Mouse (Mus musculus) left cerebral cortex, adult 18-20 months (tissue): ENCODE measurements around the gene Snai3. TPM values are rescaled to one million over a fixed set of nuclear protein-coding genes. Genes with fewer than 3 reads are reported as not detected.

Experiments
- DNase-seq, 2 experiments: peaks; one replicate each; pipeline ENCODE4 v3.0.0; 2021 to 2022; ENCODE audit warnings: low spot score in 2 of 2, mixed read lengths in 1 of 2
- long read RNA-seq, 2 experiments: library from polyadenylated mRNA; stranded (forward); transcript quantifications; one replicate each; pipeline ENCODE4 v2.0.0; 2021
- total RNA-seq, 2 experiments: library from RNA; stranded (reverse); gene quantifications; 2 replicates each; pipeline ENCODE4 v1.2.3; 2021

The Snai3 gene
- under 1 TPM; 0.51 to 0.61 TPM for total RNA-seq
- long read RNA-seq, experiment 1, partial matches to known transcripts: 0 of 2 reads
- long read RNA-seq, experiment 1, other reads (novel, unspliced or antisense): 1 of 2 reads
- long read RNA-seq, experiment 2, partial matches to known transcripts: 0 of 1 reads
- long read RNA-seq, experiment 2, other reads (novel, unspliced or antisense): 1 of 1 reads

- peak in 1 of 2 experiments; percentile 44 for DNase-seq
These were observed at the start of gene Snai3 for GRCm38 (mm10) chr8:122460524-122461472. Snai3 (minus strand) TSS chr8:122460733.

DNA sequence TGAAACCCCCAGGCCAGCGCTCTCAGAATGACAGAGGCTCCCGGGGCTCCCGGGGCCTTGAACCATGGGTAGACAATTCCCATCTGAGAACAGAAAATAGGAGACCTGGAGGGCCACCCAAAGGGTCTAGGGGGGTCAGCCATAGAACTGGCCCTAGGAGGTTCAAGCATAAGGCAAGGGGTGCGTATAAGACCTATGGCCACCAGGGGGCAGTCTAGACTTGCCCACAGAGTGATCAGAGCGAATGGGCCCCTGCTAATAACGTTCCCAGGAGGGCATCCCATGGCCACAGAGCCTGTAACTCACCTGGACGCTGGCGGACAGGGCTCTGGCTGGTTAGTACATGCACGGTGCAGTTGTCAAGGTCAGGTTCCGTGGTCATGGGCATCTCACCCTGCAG is 40.3 kb upstream of the Snai3 start:
- DNase-seq: peak; percentile 62 to 76

- no peak for DNase-seq
These were observed 37.4 kb upstream of the Snai3 start for GRCm38 (mm10) chr8:122497912-122498311.

- no peak for DNase-seq
These were observed 36.6 kb upstream of the Snai3 start for GRCm38 (mm10) chr8:122497016-122497734.

DNA sequence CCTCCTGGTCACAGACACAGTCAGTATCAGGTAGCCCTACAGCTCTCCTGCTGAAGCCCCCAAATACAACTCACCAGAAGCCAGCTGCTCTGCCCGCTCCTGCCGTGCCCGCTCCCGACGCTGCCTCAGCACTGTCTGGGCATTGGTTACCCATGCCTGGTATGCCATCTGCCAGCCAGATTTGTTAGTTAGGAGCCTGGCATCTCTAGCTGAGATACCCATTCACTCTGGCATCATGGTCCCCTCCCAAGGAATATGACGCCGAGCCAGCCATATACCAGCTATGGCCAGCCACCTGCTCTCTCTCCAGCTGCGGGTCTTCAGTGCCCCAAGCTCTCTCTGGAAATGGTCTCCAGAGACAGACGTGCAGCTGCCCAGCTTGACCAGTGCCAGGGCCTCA is 27.9 kb upstream of the Snai3 start:
- DNase-seq: no peak

GRCm38 (mm10) chr8:122484831-122485230 is 24.3 kb upstream of the Snai3 start:
- DNase-seq: no peak

DNA sequence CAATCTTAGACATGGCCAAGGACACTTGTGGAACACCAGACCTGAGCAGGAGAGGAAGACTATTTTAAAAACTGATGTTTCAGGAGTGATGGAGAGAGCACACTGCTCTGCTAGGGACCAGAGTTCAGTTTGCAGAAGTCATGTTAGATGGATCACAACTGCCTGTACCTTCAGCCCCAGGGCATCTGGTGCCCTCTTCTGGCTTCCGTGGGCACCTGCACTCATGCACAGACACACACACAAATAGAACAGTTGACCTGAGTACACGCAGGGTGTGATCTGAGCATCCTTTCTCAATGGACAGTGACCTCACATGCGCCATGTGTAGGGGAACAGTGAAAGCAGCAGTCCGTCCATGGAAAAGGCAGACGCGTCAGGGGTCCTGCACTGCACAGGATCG is 23.3 kb upstream of the Snai3 start:
- DNase-seq: no peak

DNA sequence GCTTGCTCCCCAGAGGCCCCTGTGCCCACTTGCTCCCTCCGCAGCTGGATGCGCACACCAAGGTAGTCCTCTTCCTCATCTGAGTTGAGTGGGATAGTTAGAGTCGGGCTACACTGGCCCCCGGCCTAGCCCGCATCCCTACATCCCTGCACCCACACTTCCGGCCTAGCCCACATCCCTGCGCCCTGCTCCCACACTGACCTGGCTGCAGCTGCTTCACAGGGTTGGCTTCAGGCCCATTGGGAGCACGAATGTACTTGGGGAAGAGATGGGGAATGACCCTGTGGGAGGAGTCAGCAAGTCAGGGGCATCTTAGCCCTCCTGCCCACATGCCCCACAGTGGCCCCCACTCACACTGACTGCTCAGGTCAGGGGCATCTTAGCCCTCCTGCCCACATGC is 21.9 kb upstream of the Snai3 start:
- no peak for DNase-seq

GRCm38 (mm10) chr8:122475580-122476320 is 15.2 kb upstream of the Snai3 start, which contains the start of the genes Rnf166 and Ctu2:
Rnf166 (minus strand) TSS chr8:122476064.
Ctu2 (plus strand) TSS chr8:122476143.
- peak; percentile 92 to 95 for DNase-seq

- DNase-seq: peak; percentile 18 to 45
These were observed 14.5 kb upstream of the Snai3 start for GRCm38 (mm10) chr8:122474951-122475560.

- DNase-seq: no peak
These were observed 13.4 kb upstream of the Snai3 start for GRCm38 (mm10) chr8:122473911-122474421.

GRCm38 (mm10) chr8:122470691-122471090 is 10.2 kb upstream of the Snai3 start:
- DNase-seq: no peak

GRCm38 (mm10) chr8:122469965-122470364 is 9.4 kb upstream of the Snai3 start:
- no peak for DNase-seq

DNA sequence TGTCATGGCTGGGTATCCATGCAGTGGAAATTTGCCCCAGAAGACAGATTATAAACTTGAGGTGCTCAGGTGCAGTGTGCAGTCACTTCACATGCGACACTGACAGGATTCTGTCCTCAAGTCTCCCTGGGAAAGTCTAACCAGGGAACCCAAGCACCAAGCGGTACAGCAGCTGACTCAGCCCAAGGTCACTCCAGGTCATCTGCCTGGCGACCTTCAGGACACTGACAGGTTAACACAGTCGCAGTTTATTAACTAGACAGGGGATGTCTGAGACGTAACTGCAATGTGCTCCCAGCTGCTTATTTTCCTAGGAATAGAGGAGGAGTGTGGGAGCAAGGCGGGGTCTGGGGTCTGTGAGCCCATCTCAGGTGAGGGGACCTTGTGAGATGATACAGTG is 8.9 kb upstream of the Snai3 start:
- no peak for DNase-seq

- peak in 1 of 2 experiments; percentile 20 for DNase-seq
These were observed 7.3 kb upstream of the Snai3 start for GRCm38 (mm10) chr8:122467816-122468215.

- DNase-seq: no peak
These were observed 4.5 kb upstream of the Snai3 start for GRCm38 (mm10) chr8:122464985-122465384.

DNA sequence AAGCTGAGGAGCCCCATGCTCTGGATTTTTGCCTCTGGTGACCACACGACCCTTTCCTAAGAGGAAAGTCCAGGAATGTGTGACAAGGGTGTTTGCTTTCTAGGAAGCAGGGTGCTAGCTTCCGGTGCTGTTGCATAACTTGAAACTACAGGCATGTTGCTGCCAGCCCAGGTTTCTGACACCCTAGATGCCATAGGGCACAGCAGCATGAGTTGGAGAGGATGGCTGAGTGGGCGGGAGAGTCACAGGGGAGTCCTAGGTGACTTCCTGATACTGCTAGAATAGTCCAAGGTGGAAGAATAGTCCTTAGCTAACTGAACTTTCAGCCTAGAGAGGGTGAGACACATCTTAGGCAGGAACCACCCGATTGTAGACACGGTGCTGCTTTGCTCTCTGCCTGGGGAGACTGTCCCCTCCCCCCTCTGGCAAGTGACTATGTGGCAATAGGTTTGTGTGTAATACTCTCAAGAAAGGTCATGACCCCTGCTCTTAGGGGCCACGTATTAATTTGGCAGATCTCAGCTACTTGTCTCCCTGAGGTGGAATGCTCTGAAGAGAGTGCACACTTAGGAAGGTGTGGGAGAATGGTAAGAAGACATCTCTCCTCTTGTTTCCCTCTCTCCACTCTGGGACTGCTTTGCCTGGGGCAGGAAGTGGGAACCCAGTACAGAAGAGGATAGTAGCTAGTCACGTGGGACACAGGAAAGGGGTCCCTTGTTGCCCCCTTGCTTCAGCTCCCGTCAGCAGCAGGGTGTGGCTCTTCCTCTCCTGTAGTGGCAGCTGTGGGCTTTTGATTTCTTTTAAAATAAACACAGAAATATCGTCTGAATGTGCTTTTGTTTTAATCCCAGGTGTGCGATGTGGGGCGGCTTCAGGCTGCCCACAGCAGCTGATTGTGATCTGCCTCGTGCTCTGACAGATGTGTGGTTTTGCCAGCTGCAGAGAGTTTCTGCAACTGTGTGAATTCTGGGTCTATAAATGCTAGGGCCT is 3.4 kb upstream of the Snai3 start:
- DNase-seq: no peak

DNA sequence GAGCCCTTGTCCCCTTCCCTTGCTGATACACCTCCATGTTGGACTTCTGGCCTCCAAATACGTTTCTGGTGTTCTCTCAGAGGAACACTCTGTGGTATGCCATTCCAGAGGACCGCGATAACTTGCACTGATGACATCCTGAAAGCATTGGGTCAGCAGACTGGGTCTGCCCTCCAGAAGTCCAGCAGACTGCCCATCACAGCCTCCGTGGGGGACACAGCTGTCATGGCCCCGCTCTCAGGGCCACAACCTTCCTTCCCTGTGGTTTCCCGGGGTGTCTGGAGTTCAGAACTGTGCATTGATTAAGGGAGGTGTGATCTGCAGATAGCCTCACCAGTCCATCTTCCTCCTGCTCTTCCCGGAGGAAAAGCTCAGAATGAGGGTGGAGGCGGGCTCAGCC is 2.0 kb upstream of the Snai3 start:
- no peak for DNase-seq
